Mouse (Mus musculus) urinary bladder, adult 18-20 months (tissue): ENCODE measurements around the gene Rras.
A peak's percentile ranks its signal among the peaks of the same experiment; 100 is the strongest.
"Not testable (repeated sequence)": the region's sequence is repeated elsewhere in the genome, so short reads cannot be mapped to it uniquely, and the experiment has no call there.

Experiments used
- DNase-seq, 2 experiments: peaks; one replicate each; pipeline ENCODE4 v3.0.0; 2022; ENCODE audit warnings: low spot score in 2 of 2, mixed read lengths in 2 of 2

The Rras gene

GRCm38 (mm10) chr7:44999753-45000152 is 18.0 kb upstream of the Rras start:
- no peak for DNase-seq

GRCm38 (mm10) chr7:45000539-45001114 is 17.1 kb upstream of the Rras start:
- DNase-seq, result no peak

- no peak for DNase-seq
Observed at GRCm38 (mm10) chr7:45002440-45002839, 15.3 kb upstream of the Rras start.

- no peak for DNase-seq
Observed at GRCm38 (mm10) chr7:45004546-45004945, 13.2 kb upstream of the Rras start.

GRCm38 (mm10) chr7:45005321-45005992 is 12.3 kb upstream of the Rras start:
- DNase-seq, result no peak

- no peak for DNase-seq
Observed at GRCm38 (mm10) chr7:45006503-45006902, 11.3 kb upstream of the Rras start.

- DNase-seq, result no peak
Observed at GRCm38 (mm10) chr7:45007141-45007540, 10.6 kb upstream of the Rras start.

- DNase-seq, result no peak
Observed at GRCm38 (mm10) chr7:45007846-45008245, 9.9 kb upstream of the Rras start.

GRCm38 (mm10) chr7:45008411-45008810 is 9.3 kb upstream of the Rras start:
- DNase-seq, result no peak

- no peak for DNase-seq
Observed at GRCm38 (mm10) chr7:45012011-45012410, 5.8 kb upstream of the Rras start.

- DNase-seq, result no peak
Observed at GRCm38 (mm10) chr7:45012824-45013223, 4.9 kb upstream of the Rras start.

GRCm38 (mm10) chr7:45013366-45014095 is 4.2 kb upstream of the Rras start:
- DNase-seq, result no peak

- DNase-seq, result no peak
Observed at GRCm38 (mm10) chr7:45014096-45014451, 3.7 kb upstream of the Rras start.

- no peak for DNase-seq
Observed at GRCm38 (mm10) chr7:45015344-45015956, 2.3 kb upstream of the Rras start.

- DNase-seq, result peak; percentile 98 to 99
Observed at GRCm38 (mm10) chr7:45015957-45016612, 1.7 kb upstream of the Rras start, which contains the start of gene Scaf1. Gene Scaf1, minus strand, starts transcription at chr7:45016363.

- no peak for DNase-seq
Observed at GRCm38 (mm10) chr7:45016761-45017160, 1.0 kb upstream of the Rras start.

GRCm38 (mm10) chr7:45019031-45019571 is 1.3 kb downstream of the Rras start:
- DNase-seq, result peak; percentile 29 to 59

- no peak for DNase-seq
Observed at GRCm38 (mm10) chr7:45020225-45020624, 2.5 kb downstream of the Rras start.

- not testable (repeated sequence) for DNase-seq
Observed at GRCm38 (mm10) chr7:45023711-45024110, 6.0 kb downstream of the Rras start.

- DNase-seq, result no peak
Observed at GRCm38 (mm10) chr7:45024281-45025248, 6.8 kb downstream of the Rras start.
